Mouse (Mus musculus): Measurements from ENCODE around the gene Npb. TPM values are rescaled to one million over a fixed set of nuclear protein-coding genes. Genes with fewer than 3 reads are reported as not detected.

Npb gene
- polyA plus RNA-seq, 1 experiment from 2014 or later, result 20.9 TPM

DNA sequence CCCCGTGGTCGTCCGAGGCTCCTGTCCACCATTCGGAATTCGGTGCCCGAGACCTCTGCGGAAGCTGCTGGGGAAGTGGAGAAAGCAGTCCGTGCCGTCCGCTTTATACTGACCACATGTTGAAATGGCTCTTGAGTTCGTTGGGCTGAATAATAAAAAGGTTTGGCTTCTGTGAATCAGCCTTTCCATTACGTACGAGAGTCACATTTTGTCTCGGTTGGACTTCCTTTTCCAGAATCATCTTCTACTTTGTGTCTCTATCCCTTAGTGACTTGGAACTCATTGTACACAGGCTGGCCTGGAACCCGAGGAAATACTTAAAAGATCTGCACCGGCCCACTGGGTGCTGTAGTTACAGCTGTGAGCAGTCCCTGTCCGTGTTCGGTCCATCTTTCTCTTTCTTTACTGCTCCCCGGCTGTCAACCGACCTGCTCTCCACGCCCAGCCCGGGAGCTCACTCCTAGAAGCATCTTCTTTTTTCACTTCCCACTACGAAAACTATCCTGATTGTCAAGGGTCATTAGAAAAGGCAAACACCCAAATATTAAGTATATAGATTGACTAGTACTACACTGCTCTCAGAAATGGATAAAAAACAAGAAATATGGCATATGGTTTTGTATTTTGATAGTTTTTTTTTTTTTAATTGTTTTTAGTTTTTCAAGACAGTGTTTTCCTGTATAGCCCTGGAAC lies 34.5 kb upstream of the Npb start:
- ATAC-seq (ENCODE audit: low FRiP score, low TSS enrichment), result peak; percentile 5; the same call in 1 of the 2 replicates
- no peak for DNase-seq (ENCODE audit: low spot score)
- H3K36me3 ChIP-seq (ENCODE audit: control insufficient read depth, insufficient read depth, low read length), result peaks cover 13% of the 10 kb centered on the region
- H3K4me1 ChIP-seq (replicated peaks; ENCODE audit: control insufficient read depth, insufficient read depth), result peaks cover 4% of the 10 kb centered on the region; the same call in 1 of the 2 replicates
- H3K4me3 ChIP-seq (ENCODE audit: low read depth, low read length), result peak overlapping the region; percentile 98
- WGBS, result under 1% methylated on average over 23 of the region's 23 CpGs
- H3K9ac ChIP-seq (ENCODE audit: low read length), result peak overlapping the region; percentile 81
- H3K9me3 ChIP-seq (ENCODE audit: control insufficient read depth, low read length), result no peaks in the 10 kb centered on the region
- H3K4me2 ChIP-seq (replicated peaks; ENCODE audit: low read depth), result peak overlapping the region; percentile 79
- H3K27me3 ChIP-seq (ENCODE audit: control insufficient read depth, insufficient read depth, low read length), result no peaks in the 10 kb centered on the region
- H3K27ac ChIP-seq (replicated peaks), result peak overlapping the region; percentile 96
- TF ChIP-seq EP300 (optimal IDR thresholded peaks at IDR 0.05), result no peak
- TF ChIP-seq CTCF (IDR thresholded peaks at IDR 0.05; ENCODE audit: low read depth), result no peak

DNA sequence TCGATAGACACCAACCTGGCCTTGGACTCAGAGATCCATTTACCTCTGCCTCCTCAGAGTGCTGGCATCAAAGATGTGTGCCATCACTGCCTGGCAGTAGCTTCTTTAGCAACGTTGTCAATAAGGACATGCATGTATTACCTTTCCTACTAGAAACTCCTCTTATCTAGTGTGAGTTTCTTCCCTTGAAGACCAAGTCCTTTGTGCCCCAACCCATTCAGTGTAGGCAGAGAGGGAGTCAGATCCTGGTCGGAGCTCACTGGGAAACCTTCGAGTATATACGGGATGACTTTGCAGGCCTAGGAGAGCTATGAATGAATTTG lies 34.0 kb upstream of the Npb start:
- ATAC-seq (ENCODE audit: low FRiP score, low TSS enrichment) (no peak), DNase-seq (ENCODE audit: low spot score) (no peak)
- no peak for TF ChIP-seq EP300 (optimal IDR thresholded peaks at IDR 0.05)
- WGBS, result 26% methylated on average over 5 of the region's 5 CpGs
- H3K36me3 ChIP-seq (ENCODE audit: control insufficient read depth, insufficient read depth, low read length), result peaks cover 17% of the 10 kb centered on the region
- H3K4me1 ChIP-seq (replicated peaks; ENCODE audit: control insufficient read depth, insufficient read depth), result peaks cover 4% of the 10 kb centered on the region; the same call in 1 of the 2 replicates
- H3K9me3 ChIP-seq (ENCODE audit: control insufficient read depth, low read length), result no peaks in the 10 kb centered on the region
- H3K4me2 ChIP-seq (replicated peaks; ENCODE audit: low read depth), result peak overlapping the region; percentile 79
- H3K9ac ChIP-seq (ENCODE audit: low read length), result peak overlapping the region; percentile 41; the same call in 1 of the 2 replicates
- peak overlapping the region; percentile 98 for H3K4me3 ChIP-seq (ENCODE audit: low read depth, low read length)
- peak overlapping the region; percentile 45; the same call in 1 of the 2 replicates for H3K27ac ChIP-seq (replicated peaks)
- H3K27me3 ChIP-seq (ENCODE audit: control insufficient read depth, insufficient read depth, low read length), result no peaks in the 10 kb centered on the region

DNA sequence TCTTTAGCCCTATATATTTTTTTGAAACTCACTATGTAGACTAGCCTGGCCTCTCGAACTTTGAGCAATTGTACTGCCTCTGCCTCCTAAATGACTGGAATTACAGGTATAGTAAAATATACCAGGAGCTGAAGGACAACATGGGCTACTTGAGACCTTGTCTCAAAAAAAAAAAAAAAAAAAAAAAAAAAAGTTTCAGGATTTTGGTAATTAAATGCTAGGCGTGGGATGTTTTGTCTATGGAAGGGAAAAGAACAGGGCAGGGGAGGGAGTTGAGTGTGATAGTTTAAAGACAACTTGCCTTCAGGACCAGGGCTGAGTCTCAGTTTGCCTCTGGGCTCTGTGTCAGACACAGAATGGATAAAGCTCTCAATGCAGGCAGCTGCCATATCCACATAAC lies 33.2 kb upstream of the Npb start:
- WGBS, result 78% methylated on average over 2 of the region's 2 CpGs
- Histone ChIP-seq H3K27me3 (ENCODE audit: control insufficient read depth, insufficient read depth, low read length) (no peaks in the 10 kb centered on the region), H3K4me1 (replicated peaks; ENCODE audit: control insufficient read depth, insufficient read depth) (peaks cover 5% of the 10 kb centered on the region), H3K9me3 (ENCODE audit: control insufficient read depth, low read length) (no peaks in the 10 kb centered on the region), H3K9ac (ENCODE audit: low read length) (no peak overlapping the region), H3K27ac (replicated peaks) (no peak overlapping the region), H3K36me3 (ENCODE audit: control insufficient read depth, insufficient read depth, low read length) (peaks cover 19% of the 10 kb centered on the region), H3K4me2 (replicated peaks; ENCODE audit: low read depth) (no peak overlapping the region), H3K4me3 (ENCODE audit: low read depth, low read length) (no peak overlapping the region)
- ATAC-seq (ENCODE audit: low FRiP score, low TSS enrichment) (no peak), DNase-seq (ENCODE audit: low spot score) (no peak)
- TF ChIP-seq CTCF (IDR thresholded peaks at IDR 0.05; ENCODE audit: low read depth) (no peak), EP300 (optimal IDR thresholded peaks at IDR 0.05) (no peak)

DNA sequence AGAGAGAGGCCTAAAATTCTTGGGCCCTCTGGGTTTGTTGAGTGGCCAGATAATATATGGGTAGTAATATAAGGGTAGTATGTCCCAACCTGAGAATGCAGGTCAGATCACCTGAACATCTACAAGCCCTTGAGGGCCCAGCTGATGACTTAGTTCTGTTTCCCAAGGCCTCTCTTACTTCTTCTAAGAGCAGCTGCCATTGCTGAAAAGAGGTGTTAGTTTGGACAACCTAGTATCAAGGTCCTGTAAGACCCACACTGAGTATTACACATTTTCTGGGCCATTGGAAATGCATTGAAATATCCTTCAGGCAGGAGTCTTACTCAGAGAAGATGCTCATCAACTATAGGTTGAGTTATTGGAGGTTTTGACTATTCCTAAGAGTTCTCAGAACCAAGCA lies 32.3 kb upstream of the Npb start:
- Histone ChIP-seq H3K27me3 (ENCODE audit: control insufficient read depth, insufficient read depth, low read length) (no peaks in the 10 kb centered on the region), H3K27ac (replicated peaks) (no peak overlapping the region), H3K4me1 (replicated peaks; ENCODE audit: control insufficient read depth, insufficient read depth) (peaks cover 8% of the 10 kb centered on the region), H3K4me3 (ENCODE audit: low read depth, low read length) (no peak overlapping the region), H3K9me3 (ENCODE audit: control insufficient read depth, low read length) (no peaks in the 10 kb centered on the region), H3K36me3 (ENCODE audit: control insufficient read depth, insufficient read depth, low read length) (peaks cover 19% of the 10 kb centered on the region), H3K4me2 (replicated peaks; ENCODE audit: low read depth) (no peak overlapping the region), H3K9ac (ENCODE audit: low read length) (no peak overlapping the region)
- TF ChIP-seq CTCF (IDR thresholded peaks at IDR 0.05; ENCODE audit: low read depth), result no peak
- TF ChIP-seq EP300 (optimal IDR thresholded peaks at IDR 0.05), result no peak
- DNase-seq (ENCODE audit: low spot score) (no peak), ATAC-seq (ENCODE audit: low FRiP score, low TSS enrichment) (no peak)

DNA sequence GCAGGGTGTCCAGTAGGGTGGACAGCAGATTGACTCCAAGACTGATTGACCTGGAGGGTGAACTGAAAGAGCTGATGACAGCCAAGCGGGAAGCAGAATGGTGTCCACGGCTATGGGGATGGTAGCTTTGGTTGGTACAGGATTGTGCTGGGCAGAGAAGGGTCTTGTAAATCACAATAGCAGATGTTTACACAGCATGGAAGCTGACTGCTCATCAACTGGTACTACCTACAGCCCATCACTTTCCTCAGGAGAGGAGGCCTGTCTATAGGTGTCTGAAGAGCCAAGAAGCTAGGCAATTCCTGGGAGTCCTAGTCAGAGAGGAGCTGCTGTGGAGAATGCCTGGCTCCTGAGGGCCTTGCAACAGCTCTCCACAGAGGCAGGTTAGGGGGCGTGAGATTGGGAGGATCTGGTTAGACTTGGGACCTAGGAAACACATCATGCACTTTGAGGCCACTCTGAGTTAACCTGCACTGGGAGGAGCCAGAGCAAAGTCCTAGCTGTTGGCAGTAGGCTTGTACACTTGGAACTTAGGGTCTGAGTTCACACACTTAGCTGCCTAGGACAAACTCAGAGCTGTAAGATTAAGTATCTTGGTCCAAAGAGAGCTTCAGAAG lies 31.8 kb upstream of the Npb start:
- Histone ChIP-seq H3K36me3 (ENCODE audit: control insufficient read depth, insufficient read depth, low read length) (peaks cover 19% of the 10 kb centered on the region), H3K9me3 (ENCODE audit: control insufficient read depth, low read length) (no peaks in the 10 kb centered on the region), H3K9ac (ENCODE audit: low read length) (no peak overlapping the region), H3K27me3 (ENCODE audit: control insufficient read depth, insufficient read depth, low read length) (no peaks in the 10 kb centered on the region), H3K4me1 (replicated peaks; ENCODE audit: control insufficient read depth, insufficient read depth) (peaks cover 8% of the 10 kb centered on the region), H3K4me2 (replicated peaks; ENCODE audit: low read depth) (no peak overlapping the region), H3K4me3 (ENCODE audit: low read depth, low read length) (no peak overlapping the region), H3K27ac (replicated peaks) (no peak overlapping the region)
- DNase-seq (ENCODE audit: low spot score) (peak; percentile 61), ATAC-seq (ENCODE audit: low FRiP score, low TSS enrichment) (no peak)
- 78% methylated on average over 3 of the region's 3 CpGs for WGBS
- TF ChIP-seq CTCF (IDR thresholded peaks at IDR 0.05; ENCODE audit: low read depth), result no peak
- TF ChIP-seq EP300 (optimal IDR thresholded peaks at IDR 0.05), result no peak

Data from stomach, postnatal 0 days (tissue).